Mouse (Mus musculus): ENCODE results near the gene Bckdhb. TPM values are rescaled to one million over a fixed set of nuclear protein-coding genes. Genes with fewer than 3 reads are reported as not detected.

The Bckdhb gene
- total RNA-seq, 2 experiments from 2014 or later = 44.4 to 55.9 TPM

DNA sequence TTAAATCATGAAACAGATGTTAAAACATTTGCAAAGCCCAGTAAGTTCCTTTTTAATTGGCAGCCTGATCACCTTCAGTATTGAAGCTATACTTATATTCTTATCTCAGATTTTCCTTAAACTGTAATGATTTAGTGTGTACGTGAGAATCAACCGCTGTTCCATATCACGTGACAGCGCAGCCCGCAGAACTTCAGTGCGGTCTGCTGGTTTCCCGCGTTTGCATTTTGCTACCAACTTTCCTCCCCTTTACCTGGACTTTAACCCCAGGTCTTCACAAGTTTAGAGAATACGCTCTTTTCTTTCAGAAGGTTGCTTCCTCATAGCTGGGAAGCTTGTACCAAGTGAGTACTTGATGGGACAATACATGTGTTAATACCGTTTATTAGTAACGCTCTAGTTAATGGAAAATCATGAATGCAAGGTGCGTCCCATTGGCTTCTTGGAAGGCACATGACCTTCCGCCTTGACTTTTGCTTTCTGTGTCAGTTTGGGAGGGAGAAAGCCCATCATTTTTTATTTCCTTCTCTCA is 171.6 kb downstream of the Bckdhb start:
- no peak for DNase-seq (ENCODE audit: low spot score)

DNA sequence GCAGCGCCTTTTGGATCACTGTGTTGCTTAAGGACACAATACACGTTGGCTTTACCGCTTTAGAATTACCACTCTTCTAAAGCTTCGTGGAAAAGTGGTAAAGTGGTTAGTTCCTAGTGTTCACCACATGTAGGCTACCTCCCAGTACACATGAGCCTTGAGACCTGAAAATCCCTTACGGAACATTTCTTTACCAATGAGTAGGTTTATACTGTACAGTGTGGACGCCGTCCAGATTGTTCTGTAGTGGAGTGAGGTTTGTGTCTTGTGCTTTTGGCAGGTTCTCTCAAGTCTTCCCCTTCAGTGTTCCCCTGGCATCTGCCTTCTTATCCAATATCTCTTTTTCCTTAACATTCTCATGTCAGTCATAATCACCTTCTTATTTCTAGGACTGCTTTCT is 178.4 kb downstream of the Bckdhb start:
- no peak for DNase-seq (ENCODE audit: low spot score)

DNA sequence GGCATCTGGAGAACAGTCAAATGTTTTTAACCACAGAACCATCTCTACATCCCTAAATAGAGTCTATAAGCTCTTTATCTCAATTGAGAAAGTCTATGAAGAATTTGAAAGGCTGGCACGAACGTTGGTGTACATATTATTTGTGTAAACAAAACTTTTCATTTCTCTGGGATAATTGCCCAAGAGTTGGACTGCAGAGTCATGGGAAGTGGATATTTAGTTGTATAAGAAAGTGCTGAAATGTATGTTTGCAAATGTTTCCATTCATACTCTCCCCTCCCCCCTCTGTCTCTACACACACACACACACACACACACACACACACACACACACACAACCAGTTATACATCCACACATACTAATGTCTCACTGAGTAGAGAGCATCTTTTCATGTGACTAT is 181.5 kb downstream of the Bckdhb start:
- DNase-seq (ENCODE audit: low spot score) = no peak

DNA sequence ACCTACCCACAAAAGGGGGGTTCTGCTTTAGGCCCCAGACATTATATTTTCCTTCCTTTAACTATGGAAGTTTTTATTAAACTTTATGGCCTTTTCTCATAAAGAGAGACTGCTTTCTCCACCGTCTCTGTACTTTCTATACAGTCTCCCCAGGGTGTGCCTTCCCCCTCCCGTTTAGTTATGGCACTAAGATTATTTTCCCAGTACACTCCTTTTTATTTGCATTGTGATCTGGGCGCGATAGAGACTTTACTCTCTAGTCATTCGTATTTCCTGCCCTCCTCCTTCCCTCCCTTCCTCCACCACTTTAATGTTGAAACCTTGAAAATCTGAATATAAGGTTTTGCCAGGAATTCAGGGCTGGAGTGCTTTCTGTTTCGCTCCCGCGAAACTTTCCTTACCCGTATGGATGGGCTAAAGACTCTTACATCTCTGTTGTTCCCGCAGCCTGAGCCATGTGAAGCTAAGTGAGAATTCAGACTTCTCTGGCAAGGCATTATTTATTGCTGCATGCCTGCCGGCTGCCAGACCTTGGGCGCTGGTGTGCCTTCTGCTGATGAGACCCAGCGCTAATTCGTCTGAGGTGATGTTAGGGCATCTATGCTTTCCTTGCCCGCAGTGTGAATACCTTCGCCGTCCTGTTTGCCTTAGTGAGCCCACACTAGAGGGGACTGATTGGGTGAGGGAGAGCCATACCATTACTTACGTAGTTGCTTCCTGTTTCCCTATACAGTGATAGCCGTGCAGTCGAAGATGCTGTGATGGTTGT is 182.3 kb downstream of the Bckdhb start:
- no peak for DNase-seq (ENCODE audit: low spot score)

- no peak for DNase-seq (ENCODE audit: low spot score)
These were observed 183.6 kb downstream of the Bckdhb start for GRCm38 (mm10) chr9:84108534-84108933.

DNA sequence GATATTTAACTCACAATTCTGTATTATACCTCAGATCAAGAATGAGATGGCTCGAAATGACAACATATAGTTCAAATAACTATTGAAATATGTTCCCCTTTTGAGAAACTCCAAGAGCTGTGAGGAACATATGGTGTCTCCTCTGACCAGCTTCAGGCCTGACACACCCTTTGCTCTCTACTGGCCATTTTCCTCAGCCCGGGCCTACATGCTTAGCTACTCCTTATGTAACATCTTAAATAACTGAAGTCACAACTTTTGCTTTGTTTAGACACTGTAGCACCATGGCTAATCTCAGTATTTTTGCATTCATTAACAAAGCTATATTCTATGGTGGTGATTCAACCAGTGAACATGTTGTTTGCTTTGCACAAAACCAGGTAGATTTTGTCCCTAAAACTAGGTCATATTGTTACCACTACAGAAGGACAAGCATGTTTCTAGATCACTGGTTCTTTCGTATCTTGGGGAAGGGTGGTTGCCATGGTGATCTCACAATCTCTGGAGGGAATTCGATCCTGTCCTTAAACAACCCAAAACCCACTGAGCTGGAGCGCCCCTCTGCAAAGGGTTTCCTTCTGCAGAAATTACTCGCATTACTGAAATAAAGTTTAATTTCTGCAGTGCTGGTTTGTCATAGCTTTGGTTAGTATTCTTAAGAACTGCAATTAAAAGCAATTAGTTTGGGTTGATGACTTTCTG is 185.0 kb downstream of the Bckdhb start:
- no peak for DNase-seq (ENCODE audit: low spot score)

GRCm38 (mm10) chr9:84110616-84111015 is 185.7 kb downstream of the Bckdhb start:
- DNase-seq (ENCODE audit: low spot score) = no peak

DNA sequence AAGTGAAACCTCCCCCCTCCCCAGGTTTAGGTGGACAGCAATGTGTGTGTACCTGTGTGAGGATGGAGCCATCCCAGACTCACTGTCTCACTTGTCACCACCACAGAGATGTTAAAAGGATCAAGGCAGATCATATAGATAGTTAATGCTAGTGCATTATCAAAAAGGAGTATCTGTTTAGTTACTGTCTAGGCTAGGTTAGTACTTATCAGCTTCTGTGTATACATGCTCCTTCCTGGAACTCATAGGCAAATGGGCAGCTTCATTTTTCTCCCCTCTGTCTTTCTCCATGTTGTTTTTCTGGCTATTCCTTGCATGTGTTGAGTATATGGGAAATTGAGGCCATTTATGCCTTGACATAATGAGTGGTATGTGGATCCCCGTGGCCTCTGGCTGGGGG is 187.4 kb downstream of the Bckdhb start:
- DNase-seq (ENCODE audit: low spot score) = no peak

DNA sequence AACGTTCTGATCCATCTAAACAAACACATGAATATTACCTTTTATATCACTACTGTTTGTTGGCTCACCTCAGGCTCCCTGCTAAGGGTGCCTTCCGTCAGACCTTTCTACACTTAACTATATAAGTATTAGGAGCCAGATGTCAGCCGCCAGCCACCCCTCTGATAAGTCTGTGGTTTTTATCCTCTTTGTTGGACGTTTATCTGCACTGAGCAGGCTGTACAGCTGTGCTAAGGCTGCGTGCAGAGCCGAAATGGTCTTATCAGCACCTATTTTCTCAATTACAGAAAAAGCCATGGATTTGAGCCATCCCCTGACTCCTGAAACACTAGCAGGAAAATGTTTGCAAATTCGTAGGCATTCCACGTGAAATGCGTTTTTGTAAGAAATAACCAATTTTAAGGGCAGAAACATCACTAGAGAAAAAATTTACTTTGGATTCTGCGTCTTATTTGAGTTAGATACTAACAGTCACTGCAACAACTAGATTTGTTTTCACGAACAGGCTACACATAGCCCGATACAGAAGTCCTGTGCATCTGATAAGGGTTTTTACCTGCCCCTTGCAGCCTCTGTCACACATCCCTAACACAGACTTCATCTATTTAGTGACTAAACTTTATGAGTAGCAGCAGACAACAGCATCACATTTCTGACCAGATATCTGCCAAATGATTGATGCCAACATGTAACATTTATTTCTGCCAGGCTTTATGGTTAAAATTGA is 188.1 kb downstream of the Bckdhb start:
- DNase-seq (ENCODE audit: low spot score) = no peak

DNA sequence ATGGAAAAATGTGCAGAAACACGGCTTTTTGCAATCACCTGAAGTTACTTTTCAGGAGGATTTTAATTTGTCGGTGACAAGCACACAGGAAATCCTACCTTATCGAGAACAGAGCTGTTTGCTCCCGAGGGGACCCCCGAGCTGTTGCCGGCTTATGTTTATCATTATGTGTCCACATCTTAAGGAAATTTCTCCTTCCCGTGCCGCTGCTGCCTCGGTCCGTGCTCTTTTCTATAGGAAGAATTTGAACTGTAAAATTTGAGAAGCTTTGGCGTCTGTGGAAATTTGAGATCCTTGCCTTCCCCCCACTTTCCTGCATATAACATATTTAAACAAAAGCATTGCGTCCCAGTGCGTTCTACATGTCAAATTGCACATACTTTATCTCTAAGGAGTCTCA is 189.3 kb downstream of the Bckdhb start:
- DNase-seq (ENCODE audit: low spot score) = no peak

DNA sequence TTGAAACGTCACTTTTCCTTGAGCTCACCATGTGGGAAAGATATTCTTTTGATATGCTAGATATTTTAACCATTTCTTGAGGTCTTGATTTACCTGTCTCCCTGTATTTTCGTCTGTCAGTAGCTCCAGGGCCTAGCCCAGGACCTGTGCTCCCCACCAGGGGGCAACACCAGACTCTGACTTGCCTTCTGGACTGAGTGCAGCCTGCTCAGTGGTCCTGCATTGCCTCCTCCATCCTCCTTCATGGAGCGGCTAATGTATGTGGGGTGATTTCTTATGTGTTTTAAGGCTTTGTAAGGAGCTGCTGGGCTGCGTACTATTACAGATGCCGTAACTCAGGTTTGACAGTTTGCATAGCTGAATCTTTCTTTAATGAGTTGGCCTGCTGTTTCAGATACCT is 192.4 kb downstream of the Bckdhb start:
- DNase-seq (ENCODE audit: low spot score) = no peak

DNA sequence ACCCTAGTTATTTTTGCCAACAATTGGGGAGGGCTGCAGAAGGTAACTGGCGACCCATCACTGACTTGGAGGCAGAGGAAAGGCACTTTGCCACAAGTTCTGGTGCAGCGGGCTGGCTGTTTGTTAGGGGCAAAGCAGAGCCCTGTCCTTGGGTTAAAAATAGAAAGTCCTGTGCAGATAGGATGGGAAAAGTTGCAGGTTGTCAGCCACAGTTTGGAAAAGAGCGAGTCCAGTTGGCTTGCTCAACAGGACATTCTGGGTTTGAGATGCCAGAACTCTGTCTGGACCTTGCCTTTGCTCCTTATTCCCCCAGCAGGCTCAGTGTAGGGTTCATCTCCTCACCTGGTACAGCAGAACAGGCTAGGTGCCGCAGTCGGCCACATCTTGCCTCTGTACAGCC is 200.1 kb downstream of the Bckdhb start:
- DNase-seq (ENCODE audit: low spot score) = no peak

DNA sequence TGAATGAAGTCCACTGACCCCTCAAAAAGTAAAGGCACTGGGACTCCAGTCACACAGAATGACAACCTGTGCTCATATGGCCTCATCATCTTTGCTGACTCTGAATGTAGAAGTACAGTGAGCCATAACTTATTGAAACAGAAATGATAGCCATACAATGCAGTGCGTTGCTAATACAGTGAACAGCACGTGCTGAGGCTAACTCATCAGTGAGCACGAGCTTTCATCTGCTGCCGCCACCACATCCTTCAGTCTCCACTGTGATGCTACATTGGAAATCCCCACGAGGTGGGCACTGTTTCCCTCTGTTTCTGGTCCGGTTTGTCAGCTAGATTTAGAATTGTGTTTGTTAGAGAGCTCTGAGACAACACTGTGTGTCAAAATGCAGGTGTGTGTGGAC is 205.4 kb downstream of the Bckdhb start:
- no peak for DNase-seq (ENCODE audit: low spot score)

GRCm38 (mm10) chr9:84135062-84135461 is 210.1 kb downstream of the Bckdhb start:
- DNase-seq (ENCODE audit: low spot score) = no peak

- no peak for DNase-seq (ENCODE audit: low spot score)
These were observed 212.2 kb downstream of the Bckdhb start for GRCm38 (mm10) chr9:84137192-84137591.

GRCm38 (mm10) chr9:84148124-84148523 is 223.2 kb downstream of the Bckdhb start:
- DNase-seq (ENCODE audit: low spot score) = no peak

Other genes starting within 250 kb of the Bckdhb start
- gene Elovl4, start 118.9 kb upstream of the Bckdhb start, total RNA-seq (2021) = under 1 TPM in 1 of 2 experiments, not detected in 1; 0.26 TPM
- gene Ttk, start 90.5 kb upstream of the Bckdhb start, total RNA-seq (2021) = under 1 TPM in 1 of 2 experiments, not detected in 1; 0.14 TPM